Mouse (Mus musculus) liver (tissue): Measurements from ENCODE around the gene Naaa.

Experiments used
- DNase-seq: peaks from one replicate; pipeline ENCODE4 v3.0.0-alpha.2; 2020; ENCODE audit warnings: mixed read lengths

Naaa gene

GRCm38 (mm10) chr5:92277437-92278394, at the start of gene Naaa:
Gene Naaa (minus strand): TSS chr5:92278170.
- DNase-seq = peak; percentile 86

GRCm38 (mm10) chr5:92327367-92327766, 49.4 kb upstream of the Naaa start:
- no peak for DNase-seq

GRCm38 (mm10) chr5:92323264-92323663, 45.3 kb upstream of the Naaa start:
- no peak for DNase-seq

GRCm38 (mm10) chr5:92322612-92323011, 44.6 kb upstream of the Naaa start:
- DNase-seq = no peak

GRCm38 (mm10) chr5:92321631-92322400, 43.8 kb upstream of the Naaa start:
- DNase-seq = no peak

GRCm38 (mm10) chr5:92318596-92318995, 40.6 kb upstream of the Naaa start:
- DNase-seq = no peak

GRCm38 (mm10) chr5:92318119-92318518, 40.1 kb upstream of the Naaa start:
- DNase-seq = no peak

GRCm38 (mm10) chr5:92313776-92314175, 35.8 kb upstream of the Naaa start:
- no peak for DNase-seq

- DNase-seq = peak; percentile 87
Observed at GRCm38 (mm10) chr5:92312046-92312715, 34.2 kb upstream of the Naaa start.

GRCm38 (mm10) chr5:92309681-92310511, 31.9 kb upstream of the Naaa start, which contains the start of gene Sdad1:
Gene Sdad1 (minus strand): TSS chr5:92310479.
- DNase-seq = peak; percentile 89

GRCm38 (mm10) chr5:92304291-92304690, 26.3 kb upstream of the Naaa start:
- no peak for DNase-seq

- no peak for DNase-seq
Observed at GRCm38 (mm10) chr5:92302149-92302840, 24.3 kb upstream of the Naaa start.

GRCm38 (mm10) chr5:92294525-92294924, 16.6 kb upstream of the Naaa start:
- no peak for DNase-seq

- no peak for DNase-seq
Observed at GRCm38 (mm10) chr5:92291652-92292414, 13.9 kb upstream of the Naaa start.

- DNase-seq = no peak
Observed at GRCm38 (mm10) chr5:92287840-92288239, 9.9 kb upstream of the Naaa start.

GRCm38 (mm10) chr5:92283107-92283506, 5.1 kb upstream of the Naaa start:
- DNase-seq = peak; percentile 42

- no peak for DNase-seq
Observed at GRCm38 (mm10) chr5:92282571-92282970, 4.6 kb upstream of the Naaa start.

GRCm38 (mm10) chr5:92278942-92279537, 1.1 kb upstream of the Naaa start:
- peak; percentile 44 for DNase-seq

GRCm38 (mm10) chr5:92270496-92270895, 7.5 kb downstream of the Naaa start:
- no peak for DNase-seq

- no peak for DNase-seq
Observed at GRCm38 (mm10) chr5:92263761-92264359, 14.1 kb downstream of the Naaa start.
